Mouse (Mus musculus): ENCODE measurements at regions not wholly inside any gene's neighbourhood (a gene's known extent, or its start where the extent isn't known, plus 50 kb on each side); places are given as distances from the start of the nearest gene placed in this dataset.

- TF ChIP-seq CTCF (IDR thresholded peaks at IDR 0.05), result no peak
- no peak for TF ChIP-seq EP300 (IDR thresholded peaks at IDR 0.05)
Measured at GRCm38 (mm10) chr1:35811380-35811779, 256.8 kb upstream of the Hs6st1 start.
